Mouse (Mus musculus): ENCODE measurements at regions not wholly inside any gene's neighbourhood (a gene's known extent, or its start where the extent isn't known, plus 50 kb on each side); places are given as distances from the start of the nearest gene placed in this dataset.

- DNase-seq (ENCODE audit: low spot score in 2 of 2) = no peak
Observed at GRCm38 (mm10) chr9:50257162-50257561, 87.6 kb downstream of the Rpl10-ps3 start.

- DNase-seq (ENCODE audit: low spot score in 2 of 2) = no peak
Observed at GRCm38 (mm10) chr9:50244982-50245671, 99.6 kb downstream of the Rpl10-ps3 start.

GRCm38 (mm10) chr9:50240923-50241322 is 103.8 kb downstream of the Rpl10-ps3 start:
- DNase-seq (ENCODE audit: low spot score in 2 of 2) = no peak

- DNase-seq (ENCODE audit: low spot score in 2 of 2) = no peak
Observed at GRCm38 (mm10) chr9:50235908-50236307, 108.9 kb downstream of the Rpl10-ps3 start.

- DNase-seq (ENCODE audit: low spot score in 2 of 2) = no peak
Observed at GRCm38 (mm10) chr9:50234655-50235054, 110.1 kb downstream of the Rpl10-ps3 start.

- DNase-seq (ENCODE audit: low spot score in 2 of 2) = no peak
Observed at GRCm38 (mm10) chr9:50232958-50233510, 111.7 kb downstream of the Rpl10-ps3 start.

GRCm38 (mm10) chr9:50210481-50210880 is 134.3 kb downstream of the Rpl10-ps3 start:
- DNase-seq (ENCODE audit: low spot score in 2 of 2) = no peak

- no peak for DNase-seq (ENCODE audit: low spot score in 2 of 2)
Observed at GRCm38 (mm10) chr9:50199422-50200218, 145.1 kb downstream of the Rpl10-ps3 start.

GRCm38 (mm10) chr9:50192400-50193110 is 152.2 kb downstream of the Rpl10-ps3 start:
- no peak for DNase-seq (ENCODE audit: low spot score in 2 of 2)

GRCm38 (mm10) chr9:50191136-50191535 is 153.6 kb downstream of the Rpl10-ps3 start:
- no peak for DNase-seq (ENCODE audit: low spot score in 2 of 2)

- no peak for DNase-seq (ENCODE audit: low spot score in 2 of 2)
Observed at GRCm38 (mm10) chr9:50188576-50189070, 156.1 kb downstream of the Rpl10-ps3 start.

GRCm38 (mm10) chr9:50181360-50181759 is 163.4 kb downstream of the Rpl10-ps3 start:
- no peak for DNase-seq (ENCODE audit: low spot score in 2 of 2)

GRCm38 (mm10) chr9:50176131-50176530 is 168.6 kb downstream of the Rpl10-ps3 start:
- no peak for DNase-seq (ENCODE audit: low spot score in 2 of 2)

- DNase-seq (ENCODE audit: low spot score in 2 of 2) = no peak
Observed at GRCm38 (mm10) chr9:50171826-50172464, 172.8 kb downstream of the Rpl10-ps3 start.

- DNase-seq (ENCODE audit: low spot score in 2 of 2) = no peak
Observed at GRCm38 (mm10) chr9:50171164-50171563, 173.6 kb downstream of the Rpl10-ps3 start.

- DNase-seq (ENCODE audit: low spot score in 2 of 2) = no peak
Observed at GRCm38 (mm10) chr9:50170637-50171036, 174.1 kb downstream of the Rpl10-ps3 start.

GRCm38 (mm10) chr9:50154618-50155017 is 190.2 kb downstream of the Rpl10-ps3 start:
- DNase-seq (ENCODE audit: low spot score in 2 of 2) = no peak

GRCm38 (mm10) chr9:50150091-50150490 is 194.7 kb downstream of the Rpl10-ps3 start:
- DNase-seq (ENCODE audit: low spot score in 2 of 2) = no peak

GRCm38 (mm10) chr9:50142756-50143155 is 202.0 kb downstream of the Rpl10-ps3 start:
- DNase-seq (ENCODE audit: low spot score in 2 of 2) = no peak

GRCm38 (mm10) chr9:50142091-50142490 is 202.7 kb downstream of the Rpl10-ps3 start:
- DNase-seq (ENCODE audit: low spot score in 2 of 2) = no peak

- DNase-seq (ENCODE audit: low spot score in 2 of 2) = no peak
Observed at GRCm38 (mm10) chr9:50141176-50141575, 203.6 kb downstream of the Rpl10-ps3 start.
